Mouse (Mus musculus): ENCODE measurements around the gene Zbtb20. TPM values are rescaled to one million over a fixed set of nuclear protein-coding genes. Genes with fewer than 3 reads are reported as not detected.

The Zbtb20 gene
- polyA plus RNA-seq, 1 experiment = 72.7 TPM

DNA sequence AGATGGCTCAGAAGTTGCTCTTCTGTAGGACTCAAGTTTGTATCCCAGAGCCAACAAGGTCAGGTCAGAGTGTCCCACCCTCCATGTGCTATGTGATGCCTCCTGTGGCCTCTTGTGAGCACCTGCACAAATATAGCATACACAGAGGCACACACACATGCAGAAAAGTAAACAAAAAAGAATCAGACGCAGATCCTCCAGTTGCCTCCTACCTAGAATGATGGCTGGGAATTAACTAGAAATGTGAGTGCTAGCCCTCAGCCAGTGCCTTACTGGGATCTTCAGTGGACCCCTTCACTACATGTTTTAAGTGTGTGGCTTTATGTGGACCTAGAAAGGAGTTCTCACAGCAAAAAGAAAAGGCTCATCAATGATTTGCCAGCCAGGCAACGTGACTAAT, 621.4 kb downstream of the Zbtb20 start:
- Histone ChIP-seq H3K4me3 (ENCODE audit: insufficient read depth, low read depth, low read length) (no peak overlapping the region), H3K4me1 (ENCODE audit: control insufficient read depth, insufficient read depth, low read length) (peaks cover 2% of the 10 kb centered on the region; the same call in 1 of the 2 replicates), H3K27ac (ENCODE audit: insufficient read depth, low read depth, low read length) (no peak overlapping the region)
- TF ChIP-seq POLR2A (IDR thresholded peaks at IDR 0.05; ENCODE audit: insufficient read depth, low read depth, low read length) (no peak), CTCF (IDR thresholded peaks at IDR 0.05; ENCODE audit: insufficient read depth, low read depth, low read length) (no peak)
- WGBS = 85% methylated on average over 2 of the region's 2 CpGs

DNA sequence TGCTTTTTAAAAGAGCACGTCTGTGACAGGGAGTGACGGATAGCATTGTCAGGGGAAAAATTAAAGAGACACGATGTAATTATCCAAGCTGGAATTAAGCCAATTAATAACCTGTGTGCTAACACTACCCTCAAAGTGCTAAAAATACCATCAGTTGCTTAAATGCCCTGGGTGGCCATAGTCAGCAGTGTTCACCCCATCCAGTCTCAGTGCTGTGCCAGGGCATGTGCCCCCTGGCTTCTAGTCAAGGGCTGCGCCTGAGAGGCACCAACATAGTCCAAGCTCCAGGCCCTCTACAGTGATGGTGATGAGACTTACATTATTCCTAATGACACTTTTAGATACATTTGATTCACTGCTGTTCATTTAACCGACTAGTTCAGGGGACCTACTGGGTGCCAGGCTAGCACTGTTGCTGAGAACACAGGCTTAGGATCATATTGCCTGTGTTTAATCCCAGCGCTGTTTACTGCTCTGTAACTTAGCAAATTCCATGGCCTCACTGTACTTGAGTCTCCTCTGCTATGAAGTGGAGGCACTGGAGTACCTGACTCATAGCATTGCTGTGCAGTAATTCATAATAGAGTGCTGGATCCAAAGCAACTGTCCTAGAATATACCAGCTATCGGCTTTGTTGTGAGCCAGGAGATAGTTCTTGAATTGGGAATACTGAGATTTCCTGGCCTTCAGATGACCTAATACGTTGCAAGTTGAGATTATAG, 624.6 kb downstream of the Zbtb20 start:
- Histone ChIP-seq H3K4me3 (ENCODE audit: insufficient read depth, low read depth, low read length) (no peak overlapping the region), H3K27ac (ENCODE audit: insufficient read depth, low read depth, low read length) (no peak overlapping the region), H3K4me1 (ENCODE audit: control insufficient read depth, insufficient read depth, low read length) (peaks cover 2% of the 10 kb centered on the region)
- no peak for TF ChIP-seq POLR2A (IDR thresholded peaks at IDR 0.05; ENCODE audit: insufficient read depth, low read depth, low read length)
- TF ChIP-seq CTCF (IDR thresholded peaks at IDR 0.05; ENCODE audit: insufficient read depth, low read depth, low read length) = no peak
- WGBS = 72% methylated on average over 8 of the region's 8 CpGs

DNA sequence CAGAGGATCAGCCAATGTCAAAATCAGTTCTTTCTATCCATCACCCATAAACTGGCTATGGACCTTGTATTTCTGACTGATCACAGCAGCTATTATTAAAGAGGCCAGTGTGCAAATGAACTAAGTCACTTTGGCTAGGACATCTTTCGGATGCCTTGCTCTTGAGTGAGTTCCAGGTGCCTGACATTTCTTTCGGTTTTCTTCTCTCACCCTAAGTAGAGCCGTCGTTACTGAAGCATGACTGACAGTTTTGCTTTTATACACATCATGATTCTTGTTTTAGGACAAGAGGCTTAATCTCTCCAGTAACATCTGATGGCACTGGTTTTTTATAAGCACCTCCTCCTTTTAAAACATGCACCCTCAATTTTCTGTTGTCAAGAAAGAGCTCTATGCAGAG, 625.6 kb downstream of the Zbtb20 start:
- TF ChIP-seq CTCF (IDR thresholded peaks at IDR 0.05; ENCODE audit: insufficient read depth, low read depth, low read length) = no peak
- no peak for TF ChIP-seq POLR2A (IDR thresholded peaks at IDR 0.05; ENCODE audit: insufficient read depth, low read depth, low read length)
- peaks cover 2% of the 10 kb centered on the region for H3K4me1 ChIP-seq (ENCODE audit: control insufficient read depth, insufficient read depth, low read length)
- H3K4me3 ChIP-seq (ENCODE audit: insufficient read depth, low read depth, low read length) = no peak overlapping the region
- H3K27ac ChIP-seq (ENCODE audit: insufficient read depth, low read depth, low read length) = peak overlapping the region; percentile 15; the same call in 1 of the 2 replicates
- WGBS = 71% methylated on average over 4 of the region's 4 CpGs

DNA sequence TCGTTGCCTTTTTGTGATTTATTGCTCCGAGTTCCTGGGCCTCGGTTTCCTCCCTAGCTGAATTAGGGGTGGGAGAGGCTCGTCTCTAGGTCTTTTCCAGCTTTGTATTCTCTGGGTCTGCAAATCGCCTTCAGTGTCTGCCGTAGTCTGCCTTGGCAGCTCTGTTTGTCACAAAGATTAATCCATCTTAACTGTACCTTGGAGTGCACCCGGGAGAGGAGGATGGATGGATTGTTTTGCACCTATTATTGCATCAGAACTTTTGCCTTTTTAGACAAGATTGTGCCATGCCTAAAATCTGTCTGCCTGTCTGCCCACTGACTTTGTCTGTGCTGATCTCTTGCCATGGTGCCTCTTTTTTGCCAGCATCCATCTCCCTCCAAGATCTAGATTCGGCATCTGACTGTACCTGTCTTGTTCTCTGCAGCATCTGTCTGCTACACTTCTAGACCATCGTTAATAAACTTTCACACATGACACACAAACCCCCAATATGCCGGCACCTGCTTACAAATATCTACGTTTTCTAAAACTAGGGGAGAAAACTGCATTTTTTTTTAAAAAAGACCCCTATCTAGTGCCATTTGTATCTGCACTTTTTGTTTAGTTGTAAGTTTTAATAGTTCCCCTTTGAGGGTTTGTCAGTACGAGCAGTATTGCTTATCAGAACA, 626.8 kb downstream of the Zbtb20 start:
- Histone ChIP-seq H3K4me1 (ENCODE audit: control insufficient read depth, insufficient read depth, low read length) (peaks cover 4% of the 10 kb centered on the region), H3K27ac (ENCODE audit: insufficient read depth, low read depth, low read length) (peak overlapping the region; percentile 99), H3K4me3 (ENCODE audit: insufficient read depth, low read depth, low read length) (no peak overlapping the region)
- TF ChIP-seq POLR2A (IDR thresholded peaks at IDR 0.05; ENCODE audit: insufficient read depth, low read depth, low read length) (no peak), CTCF (IDR thresholded peaks at IDR 0.05; ENCODE audit: insufficient read depth, low read depth, low read length) (no peak)
- WGBS = 57% methylated on average over 12 of the region's 12 CpGs

DNA sequence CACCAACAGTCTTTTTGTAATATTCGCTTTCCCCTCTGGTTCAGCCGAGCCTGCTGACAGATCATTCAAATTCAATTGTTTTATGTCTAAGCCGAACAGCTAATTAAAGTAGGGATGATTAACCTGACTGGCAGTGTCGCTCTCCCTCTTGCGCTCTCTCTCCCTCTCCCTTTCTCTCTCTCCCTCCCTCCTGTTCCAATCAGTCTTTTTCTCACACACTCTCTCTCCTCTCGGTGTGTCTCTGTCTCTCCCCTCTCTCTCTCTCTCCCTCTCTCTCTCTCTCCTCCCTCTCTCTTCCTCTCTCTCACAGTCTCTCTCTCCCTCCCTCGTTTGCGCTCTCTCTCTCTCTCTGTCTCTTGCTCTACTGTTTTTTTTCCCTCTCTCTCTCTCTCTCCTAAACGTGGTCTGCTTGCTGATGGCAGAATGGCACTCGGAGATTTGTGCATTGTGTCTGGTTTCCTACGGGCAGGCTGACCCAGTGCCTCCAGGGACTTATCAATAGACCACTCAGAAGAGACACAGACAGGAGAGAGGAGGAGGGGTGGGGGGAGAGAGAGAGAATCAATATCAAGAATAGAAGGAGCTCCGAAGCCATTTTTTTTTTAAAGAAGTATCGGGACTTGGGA, 627.4 kb downstream of the Zbtb20 start:
- Histone ChIP-seq H3K27ac (ENCODE audit: insufficient read depth, low read depth, low read length) (peak overlapping the region; percentile 99), H3K4me3 (ENCODE audit: insufficient read depth, low read depth, low read length) (peak overlapping the region; percentile 48), H3K4me1 (ENCODE audit: control insufficient read depth, insufficient read depth, low read length) (peaks cover 4% of the 10 kb centered on the region)
- no peak for TF ChIP-seq CTCF (IDR thresholded peaks at IDR 0.05; ENCODE audit: insufficient read depth, low read depth, low read length)
- TF ChIP-seq POLR2A (IDR thresholded peaks at IDR 0.05; ENCODE audit: insufficient read depth, low read depth, low read length) = no peak
- 12% methylated on average over 13 of the region's 13 CpGs for WGBS

DNA sequence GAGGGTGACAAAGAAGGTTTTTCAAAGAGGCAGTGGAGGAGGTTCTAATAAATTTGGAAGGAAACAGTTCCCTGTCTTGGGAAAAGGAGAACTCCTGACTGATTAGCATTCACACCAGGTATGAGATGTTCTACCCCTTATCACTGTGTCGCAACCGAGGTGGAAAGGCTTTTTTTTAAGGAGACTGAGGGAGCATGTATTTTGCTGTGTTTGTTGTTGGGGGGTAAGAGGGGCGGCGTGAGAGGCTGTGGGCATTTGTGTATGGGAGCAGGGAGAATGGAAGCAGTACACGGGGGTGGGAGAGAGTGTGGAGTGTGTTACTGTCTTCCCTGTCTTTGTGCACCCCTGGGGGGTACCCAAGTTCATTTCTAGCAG, 627.9 kb downstream of the Zbtb20 start:
- H3K27ac ChIP-seq (ENCODE audit: insufficient read depth, low read depth, low read length) = peak overlapping the region; percentile 99
- H3K4me3 ChIP-seq (ENCODE audit: insufficient read depth, low read depth, low read length) = peak overlapping the region; percentile 58
- H3K4me1 ChIP-seq (ENCODE audit: control insufficient read depth, insufficient read depth, low read length) = peaks cover 4% of the 10 kb centered on the region
- WGBS = under 1% methylated on average over 5 of the region's 5 CpGs
- TF ChIP-seq CTCF (IDR thresholded peaks at IDR 0.05; ENCODE audit: insufficient read depth, low read depth, low read length) (no peak), POLR2A (IDR thresholded peaks at IDR 0.05; ENCODE audit: insufficient read depth, low read depth, low read length) (no peak)

DNA sequence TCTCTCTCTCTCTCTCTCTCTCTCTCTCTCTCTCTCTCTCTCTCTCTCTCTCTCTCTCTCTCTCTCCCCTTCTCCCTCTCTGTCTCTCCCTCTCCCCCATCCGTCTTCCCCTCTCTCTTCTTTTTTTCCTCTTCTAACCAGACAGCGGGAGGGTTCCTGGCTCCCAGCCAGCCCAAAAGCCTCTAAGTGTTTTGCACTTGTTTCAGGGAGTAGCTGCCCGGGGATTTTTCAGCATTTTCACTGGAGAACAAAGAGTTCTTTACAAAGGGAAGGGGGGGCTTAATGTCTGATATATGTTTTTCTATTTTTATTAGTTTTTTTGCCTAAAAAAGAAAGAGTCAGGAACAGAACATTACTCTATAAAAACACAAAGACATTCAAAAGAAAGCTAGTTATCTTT, 628.5 kb downstream of the Zbtb20 start:
- H3K4me3 ChIP-seq (ENCODE audit: insufficient read depth, low read depth, low read length) = peak overlapping the region; percentile 58
- peaks cover 4% of the 10 kb centered on the region for H3K4me1 ChIP-seq (ENCODE audit: control insufficient read depth, insufficient read depth, low read length)
- peak overlapping the region; percentile 99 for H3K27ac ChIP-seq (ENCODE audit: insufficient read depth, low read depth, low read length)
- TF ChIP-seq POLR2A (IDR thresholded peaks at IDR 0.05; ENCODE audit: insufficient read depth, low read depth, low read length) (no peak), CTCF (IDR thresholded peaks at IDR 0.05; ENCODE audit: insufficient read depth, low read depth, low read length) (no peak)
- WGBS = 2% methylated on average over 3 of the region's 3 CpGs

DNA sequence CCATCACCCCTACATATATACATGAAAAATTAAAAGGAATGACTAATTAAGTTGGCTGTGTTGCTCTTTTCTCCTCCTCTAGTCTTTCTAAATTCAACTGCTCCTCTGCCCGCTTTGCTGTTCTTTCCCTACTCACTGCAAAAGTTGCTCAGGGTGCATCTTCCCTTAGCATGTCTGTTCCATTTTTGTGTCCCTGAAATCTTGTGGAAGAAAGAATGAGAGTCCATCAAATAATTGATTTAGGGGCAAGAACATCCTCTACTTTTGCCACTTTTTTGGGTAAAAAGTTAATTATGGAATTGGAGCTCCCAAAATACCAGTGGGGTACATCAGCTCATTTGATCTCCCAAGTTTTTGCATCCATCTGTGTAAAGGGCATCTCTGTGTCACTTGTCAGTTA, 628.9 kb downstream of the Zbtb20 start:
- Histone ChIP-seq H3K27ac (ENCODE audit: insufficient read depth, low read depth, low read length) (peak overlapping the region; percentile 96), H3K4me1 (ENCODE audit: control insufficient read depth, insufficient read depth, low read length) (peaks cover 4% of the 10 kb centered on the region), H3K4me3 (ENCODE audit: insufficient read depth, low read depth, low read length) (no peak overlapping the region)
- 15% methylated on average over 1 of the region's 1 CpGs for WGBS
- TF ChIP-seq POLR2A (IDR thresholded peaks at IDR 0.05; ENCODE audit: insufficient read depth, low read depth, low read length) (no peak), CTCF (IDR thresholded peaks at IDR 0.05; ENCODE audit: insufficient read depth, low read depth, low read length) (no peak)

All from olfactory bulb, adult 2 months (tissue).